Mouse (Mus musculus) limb, embryonic 12.5 days (tissue): ENCODE data around the gene Cap2. TPM values are rescaled to one million over a fixed set of nuclear protein-coding genes. Genes with fewer than 3 reads are reported as not detected.

Experiments
- ATAC-seq: fragments of 200-750 bp; cut with Nextera tagmentation; 2 replicates; pipeline ENCODE4 v1.8.0; 2017; ENCODE audit warnings: low read depth, moderate TSS enrichment; ENCODE audit not compliant: insufficient number of reproducible peaks, insufficient read depth, low FRiP score, low TSS enrichment
- H3K27ac ChIP-seq: fragments of 300-500 bp; sonication (generic); 2 replicates; pipeline ENCODE4 v1.5.1; 2016; ENCODE audit warnings: mild to moderate bottlenecking, moderate library complexity
- H3K27me3 ChIP-seq: fragments of 300-500 bp; sonication (generic); 2 replicates; pipeline ENCODE4 v1.6.1; 2016; ENCODE audit warnings: mild to moderate bottlenecking, moderate library complexity
- H3K36me3 ChIP-seq: fragments of 300-500 bp; sonication (generic); 2 replicates; pipeline ENCODE4 v1.6.1; 2016; ENCODE audit warnings: mild to moderate bottlenecking, moderate library complexity
- H3K4me1 ChIP-seq: fragments of 300-500 bp; sonication (generic); replicated peaks from 2 replicates; pipeline ENCODE4 v1.6.1; 2016
- H3K4me2 ChIP-seq: fragments of 300-500 bp; sonication (generic); 2 replicates; pipeline ENCODE4 v1.6.1; 2016; ENCODE audit warnings: mild to moderate bottlenecking, moderate library complexity
- H3K4me3 ChIP-seq: fragments of 300-500 bp; sonication (generic); replicated peaks from 2 replicates; pipeline ENCODE4 v1.5.1; 2016; ENCODE audit warnings: mild to moderate bottlenecking
- H3K9ac ChIP-seq: fragments of 300-500 bp; sonication (generic); replicated peaks from 2 replicates; pipeline ENCODE4 v1.6.1; 2016; ENCODE audit warnings: mild to moderate bottlenecking, moderate library complexity
- H3K9me3 ChIP-seq: fragments of 300-500 bp; sonication (generic); 2 replicates; pipeline ENCODE4 v1.6.1; 2016; ENCODE audit warnings: mild to moderate bottlenecking, moderate library complexity
- WGBS: fragments of 180-500 bp; shearing (Covaris S2); methylation state at CpG from one replicate; pipeline ENCODE4 v1.1.7; 2016; 5-methylcytosine and 5-hydroxymethylcytosine counted together
- polyA plus RNA-seq: library from polyadenylated mRNA; unstranded; fragments of >200 nt; fragmentation: Nextera tagmentation; extraction: Ambion mirVana; gene quantifications from 2 replicates; pipeline ENCODE4 v1.2.1, GENCODE M21; 2016

The Cap2 gene
- polyA plus RNA-seq, 1 experiment from 2014 or later: 13.1 TPM

DNA sequence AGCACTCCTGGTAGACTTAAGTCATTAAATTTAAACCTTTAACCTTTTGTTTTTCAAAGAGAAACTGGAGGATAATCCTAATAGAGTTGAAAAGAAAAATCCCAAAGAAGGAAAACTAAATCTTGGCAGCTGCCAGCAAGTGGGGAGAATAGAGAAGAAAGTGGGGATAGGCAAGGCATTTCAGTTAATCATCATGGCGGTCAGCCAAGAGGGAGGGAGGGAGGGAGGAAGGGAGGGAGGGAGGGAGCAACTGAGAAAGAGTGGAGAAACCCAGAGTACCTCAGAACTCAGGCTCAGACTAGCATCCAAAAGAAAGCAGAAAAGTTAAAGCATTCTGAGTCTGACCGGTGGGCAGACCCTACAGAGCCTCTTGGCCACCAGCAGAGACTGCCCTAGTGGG is 99.7 kb downstream of the Cap2 start:
- WGBS: 86% methylated on average over 2 of the region's 2 CpGs
- H3K27me3 ChIP-seq: no peaks in the 10 kb centered on the region
- no peak for ATAC-seq
- H3K9me3 ChIP-seq: no peaks in the 10 kb centered on the region
- H3K9ac ChIP-seq: no peak overlapping the region
- no peak overlapping the region for H3K27ac ChIP-seq
- no peak overlapping the region for H3K4me2 ChIP-seq
- no peaks in the 10 kb centered on the region for H3K36me3 ChIP-seq
- no peaks in the 10 kb centered on the region for H3K4me1 ChIP-seq
- H3K4me3 ChIP-seq: no peak overlapping the region

- H3K9me3 ChIP-seq: no peaks in the 10 kb centered on the region
- ATAC-seq: no peak
- no peaks in the 10 kb centered on the region for H3K27me3 ChIP-seq
- H3K36me3 ChIP-seq: no peaks in the 10 kb centered on the region
- no peaks in the 10 kb centered on the region for H3K4me1 ChIP-seq
- H3K27ac ChIP-seq: no peak overlapping the region
- WGBS: 93% methylated on average over 11 of the region's 11 CpGs
- H3K4me3 ChIP-seq: no peak overlapping the region
- H3K4me2 ChIP-seq: no peak overlapping the region
- no peak overlapping the region for H3K9ac ChIP-seq
These were observed 101.0 kb downstream of the Cap2 start for GRCm38 (mm10) chr13:46602674-46603073.

- no peaks in the 10 kb centered on the region for H3K36me3 ChIP-seq
- H3K4me3 ChIP-seq: no peak overlapping the region
- H3K4me1 ChIP-seq: no peaks in the 10 kb centered on the region
- no peak overlapping the region for H3K27ac ChIP-seq
- ATAC-seq: no peak
- no peak overlapping the region for H3K9ac ChIP-seq
- no peaks in the 10 kb centered on the region for H3K9me3 ChIP-seq
- H3K27me3 ChIP-seq: no peaks in the 10 kb centered on the region
- H3K4me2 ChIP-seq: no peak overlapping the region
- 76% methylated on average over 3 of the region's 3 CpGs for WGBS
These were observed 109.4 kb downstream of the Cap2 start for GRCm38 (mm10) chr13:46611033-46611432.

DNA sequence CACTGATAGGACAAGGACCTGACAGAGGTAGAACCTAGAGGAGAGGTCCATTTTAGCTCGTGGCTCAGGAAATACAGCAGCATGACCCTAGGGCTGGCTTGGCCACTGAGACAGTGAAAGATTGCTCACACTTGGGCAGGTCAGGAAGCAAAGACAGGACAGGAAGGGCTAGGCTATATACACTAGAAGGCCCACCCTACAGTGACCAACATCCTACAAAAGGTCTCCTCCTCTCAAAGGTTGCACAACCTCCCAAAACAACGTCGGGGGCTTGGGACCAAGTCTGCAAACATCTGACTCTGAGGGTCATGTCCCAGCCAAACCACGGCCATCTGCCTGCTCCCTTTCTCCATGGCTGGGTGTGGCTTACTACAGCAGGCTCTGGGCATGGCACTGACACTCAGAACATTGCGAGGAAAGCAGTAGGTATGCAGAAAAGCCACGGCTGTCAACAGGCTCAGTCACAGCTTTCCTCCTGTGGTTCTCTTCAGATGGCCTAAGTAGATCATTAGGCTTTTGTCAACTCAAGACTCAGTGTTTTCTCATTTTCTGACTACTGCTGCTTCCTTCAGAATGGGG is 112.1 kb downstream of the Cap2 start:
- WGBS: 69% methylated on average over 6 of the region's 6 CpGs
- H3K9me3 ChIP-seq: no peaks in the 10 kb centered on the region
- no peak for ATAC-seq
- no peak overlapping the region for H3K27ac ChIP-seq
- H3K9ac ChIP-seq: no peak overlapping the region
- H3K4me3 ChIP-seq: no peak overlapping the region
- H3K36me3 ChIP-seq: no peaks in the 10 kb centered on the region
- no peak overlapping the region for H3K4me2 ChIP-seq
- no peaks in the 10 kb centered on the region for H3K4me1 ChIP-seq
- no peaks in the 10 kb centered on the region for H3K27me3 ChIP-seq

GRCm38 (mm10) chr13:46616673-46617362 is 115.2 kb downstream of the Cap2 start:
- H3K4me3 ChIP-seq: no peak overlapping the region
- no peak overlapping the region for H3K4me2 ChIP-seq
- H3K27me3 ChIP-seq: no peaks in the 10 kb centered on the region
- no peak overlapping the region for H3K9ac ChIP-seq
- no peaks in the 10 kb centered on the region for H3K9me3 ChIP-seq
- WGBS: 87% methylated on average over 19 of the region's 19 CpGs
- peaks cover 15% of the 10 kb centered on the region for H3K4me1 ChIP-seq
- H3K27ac ChIP-seq: no peak overlapping the region
- no peaks in the 10 kb centered on the region for H3K36me3 ChIP-seq
- no peak for ATAC-seq

- Histone ChIP-seq H3K36me3 (no peaks in the 10 kb centered on the region), H3K4me3 (no peak overlapping the region), H3K9ac (no peak overlapping the region), H3K4me2 (no peak overlapping the region), H3K27me3 (no peaks in the 10 kb centered on the region), H3K9me3 (no peaks in the 10 kb centered on the region), H3K4me1 (peaks cover 15% of the 10 kb centered on the region), H3K27ac (0 out of 2 replicates have a peak overlapping the region, but pooled peaks have one; percentile 7)
- 51% methylated on average over 11 of the region's 11 CpGs for WGBS
- no peak for ATAC-seq
These were observed 118.0 kb downstream of the Cap2 start for GRCm38 (mm10) chr13:46619633-46620032.

GRCm38 (mm10) chr13:46620964-46621757 is 119.5 kb downstream of the Cap2 start:
- H3K36me3 ChIP-seq: no peaks in the 10 kb centered on the region
- H3K27ac ChIP-seq: no peak overlapping the region
- no peak overlapping the region for H3K4me2 ChIP-seq
- no peak overlapping the region for H3K4me3 ChIP-seq
- H3K27me3 ChIP-seq: no peaks in the 10 kb centered on the region
- ATAC-seq: no peak
- WGBS: 82% methylated on average over 7 of the region's 7 CpGs
- H3K9ac ChIP-seq: no peak overlapping the region
- peaks cover 15% of the 10 kb centered on the region for H3K4me1 ChIP-seq
- no peaks in the 10 kb centered on the region for H3K9me3 ChIP-seq

- ATAC-seq: no peak
- Histone ChIP-seq H3K36me3 (no peaks in the 10 kb centered on the region), H3K4me2 (no peak overlapping the region), H3K9ac (no peak overlapping the region), H3K27ac (no peak overlapping the region), H3K27me3 (no peaks in the 10 kb centered on the region), H3K4me1 (no peaks in the 10 kb centered on the region), H3K9me3 (no peaks in the 10 kb centered on the region), H3K4me3 (no peak overlapping the region)
- WGBS: 85% methylated on average over 9 of the region's 9 CpGs
These were observed 125.0 kb downstream of the Cap2 start for GRCm38 (mm10) chr13:46626608-46627007.

DNA sequence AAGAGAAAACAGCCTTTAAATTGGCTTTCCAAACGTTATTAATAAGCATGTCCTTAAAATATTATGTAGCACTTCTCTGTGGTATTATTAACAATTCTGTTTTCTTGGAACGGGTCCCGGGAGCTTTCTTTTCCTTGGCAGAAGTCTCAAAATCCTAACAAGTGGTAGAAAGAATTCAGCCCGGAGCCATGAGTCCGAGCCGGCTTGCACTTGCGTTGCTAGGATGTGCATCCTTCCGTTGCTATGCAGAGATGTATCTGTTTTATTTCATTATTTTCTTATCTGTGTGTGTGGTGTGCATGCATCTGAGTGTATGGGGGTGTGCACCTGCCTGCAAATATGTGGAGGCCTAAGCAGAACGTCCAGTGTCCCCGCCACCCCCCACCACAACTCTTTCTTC is 126.2 kb downstream of the Cap2 start:
- ATAC-seq: no peak
- WGBS: 87% methylated on average over 10 of the region's 10 CpGs
- H3K9me3 ChIP-seq: no peaks in the 10 kb centered on the region

DNA sequence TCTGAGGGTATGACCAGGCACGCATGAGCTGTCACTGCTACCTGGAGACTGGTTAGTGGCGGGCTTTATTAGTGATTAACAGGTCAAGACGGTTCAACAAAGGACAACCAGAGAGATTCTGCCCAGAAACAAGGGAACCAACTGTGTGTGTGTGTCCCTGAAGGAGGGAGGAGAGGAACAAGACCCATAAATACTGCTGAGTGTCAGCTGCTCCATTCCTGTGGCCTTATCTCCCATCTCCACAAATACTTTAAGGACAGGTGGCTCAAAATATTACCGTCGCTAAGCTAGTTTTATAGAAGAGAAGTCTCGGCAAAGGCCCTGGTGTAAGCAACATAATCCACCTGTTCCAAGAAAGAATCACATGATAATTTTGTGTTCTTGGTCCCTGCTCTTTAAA is 127.7 kb downstream of the Cap2 start:
- H3K36me3 ChIP-seq: no peaks in the 10 kb centered on the region
- H3K4me1 ChIP-seq: peaks cover 12% of the 10 kb centered on the region
- H3K9ac ChIP-seq: no peak overlapping the region
- H3K9me3 ChIP-seq: no peaks in the 10 kb centered on the region
- no peak overlapping the region for H3K27ac ChIP-seq
- H3K27me3 ChIP-seq: no peaks in the 10 kb centered on the region
- no peak overlapping the region for H3K4me3 ChIP-seq
- no peak overlapping the region for H3K4me2 ChIP-seq
- 74% methylated on average over 6 of the region's 6 CpGs for WGBS
- ATAC-seq: no peak

More for the DNA sequence above, 126.2 kb downstream of the Cap2 start:
- Histone ChIP-seq H3K4me2 (no peak overlapping the region), H3K27ac (no peak overlapping the region), H3K4me1 (no peaks in the 10 kb centered on the region), H3K4me3 (no peak overlapping the region), H3K27me3 (no peaks in the 10 kb centered on the region), H3K36me3 (no peaks in the 10 kb centered on the region), H3K9ac (no peak overlapping the region)

GRCm38 (mm10) chr13:46632796-46633195 is 131.1 kb downstream of the Cap2 start:
- Histone ChIP-seq H3K36me3 (no peaks in the 10 kb centered on the region; the same call in 1 of the 2 replicates), H3K27ac (no peak overlapping the region), H3K27me3 (no peaks in the 10 kb centered on the region), H3K4me3 (no peak overlapping the region), H3K4me2 (no peak overlapping the region), H3K9me3 (0 out of 2 replicates have a peak, but pooled peaks cover 4% of the 10 kb centered on the region), H3K9ac (no peak overlapping the region), H3K4me1 (peaks cover 12% of the 10 kb centered on the region)
- WGBS: 74% methylated on average over 4 of the region's 4 CpGs
- no peak for ATAC-seq
